Mouse (Mus musculus) granulocyte monocyte progenitor cell, adult 5-6 weeks (primary cell): ENCODE measurements around the gene Abhd15. TPM values are rescaled to one million over a fixed set of nuclear protein-coding genes. Genes with fewer than 3 reads are reported as not detected.

ENCODE experiments used
- ATAC-seq: replicated peaks from 2 replicates; pipeline ENCODE4 v1.8.0; 2016; ENCODE audit warnings: mild to moderate bottlenecking, moderate TSS enrichment, inconsistent platforms; ENCODE audit not compliant: poor library complexity, severe bottlenecking
- total RNA-seq, 2 experiments: library from RNA; stranded (forward) in 1 of 2; stranded (reverse) in 1 of 2; fragments of 200-712, 200-1000 nt in 1 of 2; fragments of >200 nt in 1 of 2; fragmentation: Nextera tagmentation in 1 of 2; gene quantifications; 2 replicates each; pipeline ENCODE4 v1.2.3; 2014 to 2017

Gene Abhd15
- total RNA-seq, 2 experiments from 2014 or later = 2.6 to 9.6 TPM

GRCm38 (mm10) chr11:77585201-77585600 is 70.3 kb downstream of the Abhd15 start:
- no peak for ATAC-seq

Other genes with a start within 250 kb of the Abhd15 start
- gene Coro6, start 52.7 kb upstream of the Abhd15 start, total RNA-seq (2014; fragmentation: Nextera tagmentation) = not detected in 2 replicates
- not detected in 2 replicates for gene Coro6, start 52.7 kb upstream of the Abhd15 start, total RNA-seq (2017)
- gene Ankrd13b, start 25.4 kb upstream of the Abhd15 start, total RNA-seq (2014; fragmentation: Nextera tagmentation) = 14.9 and 20.0 TPM in 2 replicates
- 3.1 and 4.8 TPM in 2 replicates for gene Ankrd13b, start 25.4 kb upstream of the Abhd15 start, total RNA-seq (2017)
- 33.6 and 47.7 TPM in 2 replicates for gene Git1, start 21.6 kb upstream of the Abhd15 start, total RNA-seq (2014; fragmentation: Nextera tagmentation)
- 10.3 and 16.4 TPM in 2 replicates for gene Git1, start 21.6 kb upstream of the Abhd15 start, total RNA-seq (2017)
- 2.5 and 3.3 TPM in 2 replicates for gene Trp53i13, start 859 bp downstream of the Abhd15 start, total RNA-seq (2014; fragmentation: Nextera tagmentation)
- 1.8 and 2.8 TPM in 2 replicates for gene Trp53i13, start 859 bp downstream of the Abhd15 start, total RNA-seq (2017)
- gene Gm10392, start 4.1 kb downstream of the Abhd15 start, total RNA-seq (2014; fragmentation: Nextera tagmentation) = not detected in 2 replicates
- gene Gm10392, start 4.1 kb downstream of the Abhd15 start, total RNA-seq (2017) = 0.52 TPM in 1 of 2 replicates, not detected in the other
- 22.9 and 23.6 TPM in 2 replicates for gene Taok1, start 92.7 kb downstream of the Abhd15 start, total RNA-seq (2014; fragmentation: Nextera tagmentation)
- 30.2 and 36.7 TPM in 2 replicates for gene Taok1, start 92.7 kb downstream of the Abhd15 start, total RNA-seq (2017)
- gene Nufip2, start 171.0 kb downstream of the Abhd15 start, total RNA-seq (2014; fragmentation: Nextera tagmentation) = 60.5 and 62.3 TPM in 2 replicates
- gene Nufip2, start 171.0 kb downstream of the Abhd15 start, total RNA-seq (2017) = 89.1 and 93.7 TPM in 2 replicates
- not detected in 2 replicates for gene Cryba1, start 210.2 kb downstream of the Abhd15 start, total RNA-seq (2014; fragmentation: Nextera tagmentation)
- gene Cryba1, start 210.2 kb downstream of the Abhd15 start, total RNA-seq (2017) = not detected in 2 replicates
- gene Myo18a, start 248.1 kb downstream of the Abhd15 start, total RNA-seq (2014; fragmentation: Nextera tagmentation) = 31.9 and 49.3 TPM in 2 replicates
- 62.6 and 66.5 TPM in 2 replicates for gene Myo18a, start 248.1 kb downstream of the Abhd15 start, total RNA-seq (2017)